Mouse (Mus musculus) central nervous system, embryonic 11.5 days (tissue): ENCODE data around the gene Phf7. TPM values are rescaled to one million over a fixed set of nuclear protein-coding genes. Genes with fewer than 3 reads are reported as not detected.

Experiments
- polyA plus RNA-seq: library from polyadenylated mRNA; depleted of rRNA; stranded (reverse); fragments of >200 nt; gene quantifications from 2 replicates; pipeline ENCODE4 v1.2.3, GENCODE M21; 2012; rRNA removed

The Phf7 gene
- 6.4 and 9.1 TPM in 2 replicates for polyA plus RNA-seq

DNA sequence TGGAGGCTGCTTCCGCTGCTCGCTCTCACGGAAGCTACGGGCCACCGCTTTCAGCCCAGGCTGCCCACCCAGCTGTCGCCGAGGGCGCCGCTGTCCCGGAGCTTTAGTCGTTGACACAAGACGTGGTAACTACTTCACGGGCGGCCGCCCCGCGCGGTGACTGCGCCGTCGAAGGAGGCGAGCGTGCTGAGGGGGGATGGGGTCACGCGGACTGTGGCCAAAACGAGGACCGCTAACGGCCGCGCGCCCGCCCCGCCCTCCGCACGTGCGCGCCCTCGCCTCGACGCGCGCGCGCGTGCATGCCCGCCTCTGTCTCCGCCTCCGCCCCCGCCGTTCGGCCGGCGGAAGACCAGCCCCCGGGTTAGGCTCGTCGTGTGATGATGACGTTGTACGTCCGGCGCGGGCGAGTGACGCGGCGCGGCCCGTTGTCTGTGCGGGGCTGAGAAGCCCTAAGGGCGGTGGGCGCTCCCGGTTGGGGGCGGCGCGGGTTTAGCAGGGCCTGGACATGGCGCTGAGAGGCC, at the start of gene Phf7, which contains the start of gene Bap1:
Gene Phf7 (minus strand): TSS at position 234 of the 521 bp plus-strand sequence.
Gene Bap1 (plus strand): TSS at position 367 of the 521 bp plus-strand sequence.

DNA sequence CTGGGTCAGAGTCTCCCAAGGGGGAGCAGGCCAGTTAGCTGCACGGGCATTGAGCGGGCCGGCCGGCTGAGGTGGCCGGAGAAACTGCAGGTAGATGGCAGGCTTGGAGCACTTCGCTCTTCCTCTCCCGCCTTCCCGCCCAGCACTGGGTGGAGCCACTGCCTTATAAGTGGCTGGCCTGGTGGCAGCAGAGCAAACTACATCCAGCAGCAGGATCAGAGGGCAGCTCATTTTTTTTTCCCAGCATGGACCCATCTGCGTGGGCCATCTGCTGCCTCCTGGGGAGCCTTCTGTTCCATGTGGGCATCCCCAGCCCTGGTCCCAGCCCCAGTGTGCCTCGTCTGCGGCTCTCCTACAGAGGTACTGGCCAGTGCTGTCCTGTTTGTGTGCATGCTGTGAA, 33.5 kb downstream of the Phf7 start, which contains the start of gene Sema3g:
Gene Sema3g (plus strand): TSS at position 195 of the 400 bp plus-strand sequence.

DNA sequence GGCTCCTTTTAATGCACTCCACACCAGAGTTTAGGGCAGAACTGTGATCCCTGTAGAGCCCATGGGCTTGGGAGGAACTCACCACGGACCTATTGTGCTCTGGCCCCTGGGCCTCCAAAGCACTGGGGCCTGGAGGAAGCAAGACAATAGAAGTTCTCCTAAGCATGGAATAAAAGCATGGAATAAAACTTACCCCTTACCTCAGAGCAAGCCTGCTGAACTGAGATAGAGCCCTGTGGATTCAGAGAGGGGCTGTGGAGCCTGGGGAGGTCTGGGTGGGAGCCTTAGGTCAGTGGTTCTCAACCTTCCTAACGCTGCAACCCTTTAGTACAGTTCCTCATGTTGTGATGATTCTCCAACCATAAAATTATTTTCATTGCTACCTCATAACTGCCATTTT, 34.3 kb downstream of the Phf7 start, which contains the start of gene Nisch:
Gene Nisch (minus strand): TSS at position 101 of the 400 bp plus-strand sequence.

DNA sequence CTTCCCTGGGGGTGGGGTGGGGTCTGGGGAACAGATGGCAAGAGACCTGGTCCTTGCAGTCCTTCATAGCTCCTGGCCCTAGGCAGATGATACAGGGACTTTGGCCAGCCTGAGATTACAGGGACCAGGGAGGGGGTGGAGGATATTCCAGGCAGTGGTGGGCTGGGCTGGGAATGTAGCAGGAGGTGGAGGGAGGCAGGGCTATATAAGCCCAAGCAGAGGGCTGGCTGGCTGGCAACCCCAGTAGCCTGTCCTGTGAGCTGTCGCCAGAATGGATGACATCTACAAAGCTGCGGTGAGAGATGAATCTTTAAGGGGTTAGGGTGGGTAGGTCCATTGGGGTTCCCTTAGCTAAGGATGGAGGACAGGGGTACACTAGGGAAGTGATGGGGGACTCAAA, 43.0 kb downstream of the Phf7 start, which contains the start of gene Tnnc1:
Gene Tnnc1 (plus strand): TSS at position 229 of the 400 bp plus-strand sequence.

Other genes with a start within 250 kb of the Phf7 start
- 58.9 and 97.6 TPM in 2 replicates for gene Glt8d1, start 249.9 kb downstream of the Phf7 start, polyA plus RNA-seq
- gene Spcs1, start 249.6 kb downstream of the Phf7 start, polyA plus RNA-seq = 128 and 218 TPM in 2 replicates
- 44.9 and 53.0 TPM in 2 replicates for gene Pbrm1, start 232.2 kb downstream of the Phf7 start, polyA plus RNA-seq
- 134 and 186 TPM in 2 replicates for gene Gnl3, start 232.2 kb downstream of the Phf7 start, polyA plus RNA-seq
- 26.7 and 44.6 TPM in 2 replicates for gene Smim4, start 122.4 kb downstream of the Phf7 start, polyA plus RNA-seq
- 300 and 453 TPM in 2 replicates for gene Nt5dc2, start 120.3 kb downstream of the Phf7 start, polyA plus RNA-seq
- 30.1 and 34.2 TPM in 2 replicates for gene Stab1, start 82.7 kb downstream of the Phf7 start, polyA plus RNA-seq
- gene Tnnc1, start 43.0 kb downstream of the Phf7 start, polyA plus RNA-seq = 123 and 136 TPM in 2 replicates
- 453 and 485 TPM in 2 replicates for gene Nisch, start 34.4 kb downstream of the Phf7 start, polyA plus RNA-seq
- 2.8 TPM in 2 replicates for gene Sema3g, start 33.5 kb downstream of the Phf7 start, polyA plus RNA-seq
- gene Bap1, start 133 bp upstream of the Phf7 start, polyA plus RNA-seq = 111 and 112 TPM in 2 replicates
- 5.2 and 7.9 TPM in 2 replicates for gene Dnah1, start 72.6 kb upstream of the Phf7 start, polyA plus RNA-seq
- 26.4 and 42.8 TPM in 2 replicates for gene Capn7, start 85.3 kb upstream of the Phf7 start, polyA plus RNA-seq
- gene Sh3bp5, start 184.8 kb upstream of the Phf7 start, polyA plus RNA-seq = 46.0 and 69.5 TPM in 2 replicates
- 23.4 and 31.9 TPM in 2 replicates for gene Eaf1, start 243.1 kb upstream of the Phf7 start, polyA plus RNA-seq
- 36.3 and 42.3 TPM in 2 replicates for gene Mettl6, start 243.7 kb upstream of the Phf7 start, polyA plus RNA-seq